Mouse (Mus musculus) T-helper 2 cell (primary cell): ENCODE data around the gene Hspa12a.

ENCODE experiments used
- in situ Hi-C: fragments of 300-600 bp; cut with MboI, MseI; formaldehyde crosslinking; loops from one replicate; pipeline ENCODE4 v1.15.1; 2025; ENCODE audit warnings: high pct_unique_total_duplicates

Gene Hspa12a

DNA sequence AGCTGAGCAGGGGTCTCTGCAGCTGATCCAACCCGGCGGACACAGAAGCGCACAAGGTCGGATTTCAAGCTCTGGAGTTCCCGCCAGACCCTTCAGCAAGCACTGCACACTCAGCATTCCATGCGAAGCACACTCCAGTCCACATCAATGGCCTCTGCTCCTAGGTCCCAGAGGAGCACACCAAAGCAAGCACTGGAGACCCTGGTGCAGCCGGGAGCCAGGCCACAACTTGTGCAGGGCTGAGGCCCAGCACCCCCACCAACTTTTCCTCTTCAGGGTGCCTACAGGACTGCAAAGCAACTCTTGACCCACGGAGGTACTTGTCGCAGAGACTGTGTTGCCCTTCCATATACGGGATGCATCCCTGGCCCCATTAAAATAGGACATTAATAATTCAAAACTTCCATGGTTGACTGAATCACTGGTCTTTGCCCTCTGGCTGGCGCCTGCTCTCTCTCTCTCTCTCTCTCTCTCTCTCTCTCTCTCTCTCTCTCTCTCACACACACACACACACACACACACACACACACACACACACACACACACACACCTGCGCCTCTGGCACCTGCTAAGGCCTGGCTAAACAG is 82.2 kb downstream of the Hspa12a start:
- in situ Hi-C loops, result no loop called here

- in situ Hi-C loops, result no loop called here
Measured at GRCm38 (mm10) chr19:58860255-58861173, 82.9 kb downstream of the Hspa12a start.

DNA sequence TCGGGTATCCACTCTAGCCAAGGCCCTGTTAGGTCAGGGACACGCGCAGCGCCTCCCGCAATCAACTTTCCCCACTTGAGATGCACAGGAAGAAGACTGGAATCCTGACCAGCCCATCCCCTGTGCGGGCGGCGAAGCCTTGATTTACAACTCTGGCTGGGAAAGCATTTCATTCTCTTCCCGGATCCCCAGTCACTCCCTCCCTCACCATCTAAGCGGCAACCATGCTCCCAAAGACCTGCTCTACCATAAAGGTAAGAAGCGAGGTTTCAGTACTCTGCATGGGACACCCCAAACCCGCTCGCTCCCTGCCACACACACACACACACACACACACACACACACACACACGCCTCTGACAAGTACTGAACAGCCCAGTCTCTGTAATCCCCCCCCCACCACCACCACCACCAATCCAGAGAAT is 83.6 kb downstream of the Hspa12a start:
- in situ Hi-C loops, result no loop called here

DNA sequence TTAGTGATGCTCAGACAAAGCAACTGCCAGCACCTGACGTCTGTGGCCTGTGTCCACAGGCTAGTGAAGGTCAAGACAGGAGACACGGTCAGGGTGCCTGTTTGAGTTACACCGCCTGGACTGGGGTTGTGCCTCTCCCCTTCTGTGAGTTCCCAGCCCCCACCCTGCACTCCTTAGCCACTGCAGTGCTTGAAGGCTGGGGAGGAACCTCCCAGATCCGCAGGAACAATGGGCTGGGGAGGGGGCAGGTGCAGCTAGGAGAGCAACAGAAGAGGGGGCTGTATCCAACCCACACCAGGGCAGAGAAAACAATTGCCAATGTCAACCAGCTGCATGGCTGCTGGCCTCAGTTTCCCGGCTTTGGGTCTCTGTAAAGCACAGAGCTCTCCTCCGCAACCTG is 84.1 kb downstream of the Hspa12a start:
- in situ Hi-C loops, result no loop called here

- in situ Hi-C loops, result no loop called here
Measured at GRCm38 (mm10) chr19:58856129-58856855, 87.2 kb downstream of the Hspa12a start.

DNA sequence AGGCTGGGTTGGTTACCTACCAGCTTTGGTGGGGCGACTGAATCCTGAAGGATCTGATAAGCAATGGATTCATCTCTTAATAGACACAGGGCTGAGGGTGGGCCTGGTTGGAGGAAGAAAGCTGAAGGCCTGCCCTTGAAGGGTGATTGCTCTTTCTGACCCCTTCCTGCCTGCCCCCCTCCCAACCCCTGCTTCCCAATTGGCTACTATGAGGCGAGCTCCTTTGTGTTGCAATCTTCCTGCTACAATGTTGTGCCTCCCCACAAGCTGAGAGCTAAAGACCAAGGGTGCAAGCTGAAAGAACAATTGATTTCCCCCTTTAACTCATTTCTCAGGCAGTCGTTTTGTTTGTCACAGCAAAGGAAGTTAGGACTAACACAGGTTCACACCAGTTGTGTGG is 88.6 kb downstream of the Hspa12a start:
- in situ Hi-C loops, result no loop called here

DNA sequence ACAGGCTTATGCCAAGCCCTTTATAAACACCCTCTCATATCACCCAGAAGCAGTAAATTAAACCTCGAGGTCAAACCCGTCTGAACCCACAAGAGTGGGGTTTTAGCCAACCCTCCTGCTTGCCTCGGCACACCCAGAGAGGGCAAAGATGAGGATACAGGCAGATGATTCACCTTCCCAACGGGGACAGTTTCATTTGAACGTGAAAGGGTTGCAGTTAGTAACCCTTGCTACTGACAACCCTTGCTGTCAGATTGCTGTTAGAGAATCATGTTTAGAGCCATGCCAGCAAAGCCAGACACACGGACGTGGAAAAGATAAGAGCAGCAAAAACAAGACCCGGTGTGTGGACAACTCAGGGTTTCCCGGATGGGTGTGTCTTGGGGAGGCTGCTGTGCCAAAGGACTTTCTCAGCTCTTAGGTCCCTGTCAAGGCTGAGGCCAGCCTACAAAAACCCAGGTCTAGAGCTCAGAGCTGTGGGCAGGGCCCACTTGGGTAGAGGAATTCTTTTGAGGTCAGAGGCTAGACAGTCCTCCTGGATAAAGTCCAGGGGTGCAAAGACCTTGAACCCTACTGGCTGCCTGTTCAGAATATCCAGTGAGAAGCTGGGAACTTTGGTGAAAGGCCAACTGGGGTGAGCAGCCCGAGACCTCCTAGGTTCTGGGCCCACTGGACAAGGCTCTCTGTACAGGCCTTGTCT is 90.3 kb downstream of the Hspa12a start:
- in situ Hi-C loops, result no loop called here

GRCm38 (mm10) chr19:58850719-58851466 is 92.6 kb downstream of the Hspa12a start:
- in situ Hi-C loops, result no loop called here

GRCm38 (mm10) chr19:58849333-58850131 is 93.9 kb downstream of the Hspa12a start:
- in situ Hi-C loops, result no loop called here

DNA sequence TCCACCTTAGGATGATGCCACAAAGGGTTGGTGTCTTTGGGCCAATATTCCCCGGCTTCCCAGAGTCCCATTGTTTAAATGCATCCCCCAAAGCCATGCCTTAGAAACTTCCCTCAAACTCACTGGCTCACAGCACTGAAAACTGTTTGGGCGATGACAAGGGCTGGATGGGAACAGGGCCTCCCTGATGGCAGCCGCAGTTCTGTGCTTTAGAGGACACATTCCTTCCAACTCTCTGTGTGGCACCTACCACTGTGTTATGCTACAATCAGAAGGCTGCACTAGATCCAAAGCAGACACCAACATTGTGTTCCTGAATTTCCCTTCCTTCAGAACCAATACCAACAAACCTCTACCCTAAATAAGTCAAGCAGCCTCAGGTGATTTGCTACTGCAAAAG is 99.8 kb downstream of the Hspa12a start:
- in situ Hi-C loops, result no loop called here

DNA sequence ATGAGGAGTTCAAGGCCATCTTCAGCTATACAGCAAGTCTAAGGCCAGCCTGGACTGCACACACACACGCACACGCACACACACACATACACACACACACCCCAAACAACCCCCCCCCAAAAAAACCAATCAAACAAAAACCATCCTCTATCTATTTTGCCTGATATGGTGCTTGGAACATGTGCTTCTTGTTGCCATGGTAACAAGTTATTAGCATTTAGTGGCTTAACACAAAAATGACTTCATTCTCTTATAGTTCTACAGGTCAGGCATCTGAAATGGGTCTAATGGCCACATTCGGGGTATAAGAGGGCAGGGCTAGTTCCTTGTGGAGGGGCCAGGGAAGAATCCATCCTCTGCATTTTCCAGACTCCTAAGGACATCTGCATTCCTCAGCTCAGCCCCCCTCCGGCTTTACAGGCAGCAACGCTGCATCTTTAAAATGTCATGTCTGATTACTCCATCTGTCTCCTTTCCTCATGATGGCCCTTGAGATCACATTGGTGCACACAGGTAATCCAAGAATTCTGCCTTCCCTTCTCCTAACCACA is 102.7 kb downstream of the Hspa12a start:
- in situ Hi-C loops, result no loop called here

DNA sequence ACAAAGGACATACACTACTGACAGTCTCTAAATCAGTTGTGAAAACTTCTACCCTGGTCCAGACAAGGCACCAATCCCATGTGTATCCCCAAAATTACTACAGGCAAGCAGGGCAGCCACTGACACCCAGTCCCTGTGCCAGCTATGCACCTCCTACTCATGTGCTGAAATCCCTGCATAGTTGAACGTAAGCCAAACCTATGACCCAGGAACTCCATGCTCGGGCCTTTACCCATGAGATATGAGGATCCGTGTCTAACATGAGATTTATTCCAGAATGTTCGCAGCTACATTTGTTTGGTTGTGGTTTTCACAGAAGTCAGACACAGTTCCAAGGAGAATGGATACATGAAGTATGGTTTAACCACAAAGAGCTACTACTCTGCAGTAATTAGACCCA is 103.6 kb downstream of the Hspa12a start:
- in situ Hi-C loops, result no loop called here

DNA sequence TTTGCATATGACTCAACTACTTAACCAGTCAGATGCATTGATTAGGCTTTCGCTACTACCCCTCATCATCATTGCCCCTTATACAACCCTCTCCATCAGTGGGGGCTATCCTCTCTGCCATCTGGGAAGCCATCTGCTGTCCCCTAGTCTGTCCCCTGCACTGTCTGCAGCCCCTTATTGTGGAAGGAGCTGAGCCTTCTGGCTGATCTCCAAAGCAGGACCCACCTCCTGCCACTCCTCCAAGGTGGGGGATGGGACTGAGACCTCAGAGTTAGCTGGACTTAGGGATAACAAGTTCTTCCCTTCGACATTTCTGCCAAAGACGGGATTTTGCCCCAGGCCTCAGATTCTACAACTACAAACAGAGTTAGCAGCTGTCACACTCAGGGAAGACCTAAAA is 104.1 kb downstream of the Hspa12a start:
- in situ Hi-C loops, result no loop called here

DNA sequence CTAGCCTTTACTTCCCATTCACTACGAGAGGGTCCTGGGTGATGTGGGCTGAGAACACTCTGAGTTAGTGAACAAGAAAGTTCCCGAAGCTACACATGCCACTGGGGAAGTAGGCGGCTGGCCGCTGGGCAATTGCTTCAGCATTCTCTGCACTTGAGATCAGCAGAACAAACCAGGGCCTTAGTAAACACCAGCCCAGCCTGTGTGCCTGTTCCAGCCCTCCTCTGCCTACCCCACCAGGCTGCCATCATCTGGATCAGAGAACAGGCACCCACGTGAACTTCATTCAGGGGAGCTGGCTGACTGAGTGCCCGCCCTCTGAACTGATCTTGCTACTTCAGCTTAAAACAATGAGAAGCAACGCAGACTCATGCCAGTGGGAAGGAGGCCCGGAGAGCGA is 104.7 kb downstream of the Hspa12a start:
- in situ Hi-C loops, result no loop called here

DNA sequence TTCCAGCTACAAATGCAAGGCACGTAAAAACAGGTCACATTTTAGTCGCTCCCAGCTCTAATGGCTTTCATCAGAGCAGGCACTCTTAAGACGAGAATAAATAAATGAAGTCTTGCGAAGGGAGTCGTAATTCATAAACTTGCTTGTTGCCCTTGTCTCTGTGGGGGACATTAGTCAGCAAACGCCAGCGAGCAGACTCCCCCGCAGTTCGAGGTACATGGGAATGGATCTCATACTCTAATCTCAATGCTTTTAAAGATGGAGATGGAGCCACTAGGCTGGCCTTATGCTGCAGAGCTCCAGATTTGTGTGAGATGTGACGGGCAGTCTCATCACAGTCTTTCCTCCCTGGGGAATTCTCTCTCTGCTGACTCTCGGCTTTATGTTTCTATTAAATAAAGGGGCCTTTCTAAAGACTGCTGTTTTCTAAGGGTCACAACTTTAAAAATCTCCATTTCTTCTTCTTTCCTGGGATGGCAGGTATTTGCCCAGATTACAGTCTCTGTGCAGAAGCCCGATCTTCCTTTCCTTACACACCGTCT is 109.7 kb downstream of the Hspa12a start:
- in situ Hi-C loops, result no loop called here

DNA sequence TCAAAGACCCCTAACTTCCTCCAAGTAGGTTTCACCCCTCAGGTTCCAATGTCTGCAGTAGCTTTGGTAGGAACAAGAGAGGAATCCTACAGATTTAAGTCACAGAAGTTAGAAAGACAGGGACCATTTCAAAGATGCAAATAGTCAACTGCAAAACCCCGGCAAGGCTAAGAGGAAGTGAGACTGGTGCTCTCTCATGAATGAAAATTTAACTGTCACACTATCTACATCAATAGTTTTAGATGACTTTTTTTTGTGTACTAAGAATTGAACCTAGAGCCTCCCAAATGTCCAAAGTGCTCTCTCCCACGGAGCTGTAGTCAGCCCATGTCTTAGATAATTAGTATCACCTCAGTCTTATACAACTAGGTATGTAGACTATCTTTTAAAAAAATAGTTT is 110.5 kb downstream of the Hspa12a start:
- in situ Hi-C loops, result no loop called here

DNA sequence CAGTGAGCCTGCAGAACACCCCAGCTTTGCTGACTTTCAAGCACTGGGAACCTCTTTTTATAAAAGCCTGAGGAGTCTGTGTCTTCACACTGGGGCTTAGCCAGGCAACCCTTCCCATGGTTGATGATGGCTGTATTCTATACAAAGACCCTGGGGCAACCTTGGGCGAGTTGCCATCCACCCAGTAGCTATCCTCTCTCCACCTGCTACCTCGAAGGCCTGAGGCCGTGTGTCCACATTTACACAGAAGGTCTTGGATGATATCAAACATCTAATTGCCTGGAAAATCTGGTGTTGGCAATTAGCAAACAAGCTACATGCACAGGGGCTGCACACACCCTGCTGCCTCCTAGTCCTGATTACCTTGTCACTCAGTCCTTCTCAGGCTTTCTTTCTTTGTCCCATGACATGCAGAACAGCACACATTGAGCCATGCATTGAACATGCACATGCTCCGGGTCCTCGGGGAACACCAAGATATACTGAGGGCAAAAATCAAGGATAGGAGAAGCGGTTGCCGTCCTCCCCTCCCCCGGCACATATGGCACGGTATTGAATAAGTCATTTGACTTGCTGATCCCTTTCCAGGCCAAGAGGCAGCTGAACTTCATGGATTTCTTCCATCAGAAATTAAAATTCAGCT is 112.1 kb downstream of the Hspa12a start:
- in situ Hi-C loops, result no loop called here

- in situ Hi-C loops, result no loop called here
Measured at GRCm38 (mm10) chr19:58830182-58830581, 113.3 kb downstream of the Hspa12a start.

- in situ Hi-C loops, result no loop called here
Measured at GRCm38 (mm10) chr19:58829575-58829974, 113.9 kb downstream of the Hspa12a start.
